Mouse (Mus musculus): ENCODE measurements at regions not wholly inside any gene's neighbourhood (a gene's known extent, or its start where the extent isn't known, plus 50 kb on each side); places are given as distances from the start of the nearest gene placed in this dataset.

DNA sequence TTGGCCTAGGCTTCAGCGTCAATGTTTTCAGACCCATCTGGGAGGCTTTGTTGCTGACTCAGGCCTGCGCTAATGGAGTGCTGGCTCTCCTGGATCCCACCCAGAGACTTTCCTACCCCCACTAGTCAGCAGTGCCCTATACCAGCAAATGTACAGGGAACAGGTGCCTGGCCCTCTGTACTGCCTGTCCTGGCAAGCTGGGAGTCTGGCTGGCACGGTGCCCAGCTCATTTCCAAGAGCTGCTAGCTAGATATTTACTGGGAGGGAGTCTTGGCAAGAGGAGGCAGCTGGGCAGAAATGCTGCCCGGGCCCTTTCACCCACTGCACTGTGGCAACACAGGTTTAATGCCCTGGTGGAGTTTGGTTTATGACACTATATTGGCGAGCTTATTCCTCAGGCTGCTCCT is 197.2 kb downstream of the Emp1 start:
- no peak overlapping the region for H3K4me2 ChIP-seq (replicated peaks; ENCODE audit: low read depth, low read length)
- no peak overlapping the region for H3K27ac ChIP-seq (ENCODE audit: low read length)
- no peak overlapping the region for H3K9ac ChIP-seq (replicated peaks; ENCODE audit: low read depth, low read length)
- no peaks in the 10 kb centered on the region for H3K9me3 ChIP-seq (ENCODE audit: control insufficient read depth, low read depth, low read length)
- H3K4me1 ChIP-seq (ENCODE audit: control insufficient read depth, insufficient read depth, low read length) = peaks cover 3% of the 10 kb centered on the region; the same call in 1 of the 2 replicates
- no peaks in the 10 kb centered on the region for H3K27me3 ChIP-seq (ENCODE audit: control insufficient read depth, insufficient read depth, low read length)
- H3K36me3 ChIP-seq (ENCODE audit: control insufficient read depth, insufficient read depth, low read length) = no peaks in the 10 kb centered on the region
- peak; percentile 92 for ATAC-seq (ENCODE audit: insufficient number of reproducible peaks, insufficient read depth, low FRiP score, low read depth)
- no peak overlapping the region for H3K4me3 ChIP-seq (ENCODE audit: low read depth, low read length)
- WGBS = 53% methylated on average over 5 of the region's 5 CpGs

DNA sequence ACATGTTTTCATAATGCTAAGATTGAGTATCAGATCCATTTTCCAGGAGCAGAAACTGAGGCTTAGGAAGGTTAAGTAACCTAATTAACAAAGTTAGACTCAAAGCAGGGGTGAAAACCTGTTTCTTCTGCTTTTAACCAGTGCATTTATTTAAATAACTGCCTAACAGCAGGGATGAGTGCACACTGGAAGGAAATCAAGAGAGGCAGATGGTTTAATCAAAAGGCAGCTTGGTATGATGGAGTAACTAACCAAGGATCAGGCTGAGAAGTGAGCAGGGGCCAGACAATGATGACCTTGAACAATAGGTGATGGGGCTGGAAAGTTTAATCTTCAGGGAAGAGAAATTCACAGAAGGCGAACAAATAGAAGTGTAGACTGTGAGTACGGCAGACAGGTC is 199.9 kb downstream of the Emp1 start:
- no peak overlapping the region for H3K4me3 ChIP-seq (ENCODE audit: low read depth, low read length)
- no peaks in the 10 kb centered on the region for H3K36me3 ChIP-seq (ENCODE audit: control insufficient read depth, insufficient read depth, low read length)
- H3K9me3 ChIP-seq (ENCODE audit: control insufficient read depth, low read depth, low read length) = no peaks in the 10 kb centered on the region
- no peaks in the 10 kb centered on the region for H3K27me3 ChIP-seq (ENCODE audit: control insufficient read depth, insufficient read depth, low read length)
- H3K4me1 ChIP-seq (ENCODE audit: control insufficient read depth, insufficient read depth, low read length) = peaks cover 3% of the 10 kb centered on the region; the same call in 1 of the 2 replicates
- H3K4me2 ChIP-seq (replicated peaks; ENCODE audit: low read depth, low read length) = no peak overlapping the region
- no peak overlapping the region for H3K27ac ChIP-seq (ENCODE audit: low read length)
- no peak overlapping the region for H3K9ac ChIP-seq (replicated peaks; ENCODE audit: low read depth, low read length)
- 85% methylated on average over 2 of the region's 2 CpGs for WGBS
- ATAC-seq (ENCODE audit: insufficient number of reproducible peaks, insufficient read depth, low FRiP score, low read depth) = no peak

GRCm38 (mm10) chr6:135563766-135564165 is 201.4 kb downstream of the Emp1 start:
- Histone ChIP-seq H3K9ac (replicated peaks; ENCODE audit: low read depth, low read length) (no peak overlapping the region), H3K4me1 (ENCODE audit: control insufficient read depth, insufficient read depth, low read length) (peaks cover 3% of the 10 kb centered on the region; the same call in 1 of the 2 replicates), H3K9me3 (ENCODE audit: control insufficient read depth, low read depth, low read length) (no peaks in the 10 kb centered on the region), H3K36me3 (ENCODE audit: control insufficient read depth, insufficient read depth, low read length) (no peaks in the 10 kb centered on the region), H3K27ac (ENCODE audit: low read length) (no peak overlapping the region), H3K4me3 (ENCODE audit: low read depth, low read length) (no peak overlapping the region), H3K4me2 (replicated peaks; ENCODE audit: low read depth, low read length) (no peak overlapping the region), H3K27me3 (ENCODE audit: control insufficient read depth, insufficient read depth, low read length) (no peaks in the 10 kb centered on the region)
- ATAC-seq (ENCODE audit: insufficient number of reproducible peaks, insufficient read depth, low FRiP score, low read depth) = no peak

DNA sequence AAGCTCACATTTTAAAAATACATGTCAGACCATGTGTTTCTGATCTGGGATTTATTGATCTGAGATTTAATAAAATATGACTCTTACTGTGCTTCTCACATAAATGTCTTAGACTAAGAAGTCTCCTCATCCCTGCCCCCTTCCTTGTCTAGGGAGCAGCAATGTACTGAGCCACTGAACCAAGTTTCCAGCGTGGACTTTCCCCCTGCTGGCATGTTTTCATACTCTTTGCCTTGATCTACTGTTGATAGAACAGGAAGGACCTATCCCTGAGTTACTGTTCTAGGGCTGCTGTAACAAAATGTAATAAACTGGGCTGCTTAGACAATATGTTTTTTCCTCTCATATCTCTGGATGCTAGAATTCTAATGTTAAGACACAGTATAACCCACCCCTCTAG is 206.7 kb downstream of the Emp1 start:
- 68% methylated on average over 1 of the region's 1 CpGs for WGBS
- Histone ChIP-seq H3K27me3 (ENCODE audit: control insufficient read depth, insufficient read depth, low read length) (no peaks in the 10 kb centered on the region), H3K4me2 (replicated peaks; ENCODE audit: low read depth, low read length) (no peak overlapping the region), H3K9ac (replicated peaks; ENCODE audit: low read depth, low read length) (no peak overlapping the region), H3K4me1 (ENCODE audit: control insufficient read depth, insufficient read depth, low read length) (no peaks in the 10 kb centered on the region), H3K9me3 (ENCODE audit: control insufficient read depth, low read depth, low read length) (no peaks in the 10 kb centered on the region), H3K36me3 (ENCODE audit: control insufficient read depth, insufficient read depth, low read length) (no peaks in the 10 kb centered on the region), H3K27ac (ENCODE audit: low read length) (no peak overlapping the region), H3K4me3 (ENCODE audit: low read depth, low read length) (no peak overlapping the region)
- no peak for ATAC-seq (ENCODE audit: insufficient number of reproducible peaks, insufficient read depth, low FRiP score, low read depth)

DNA sequence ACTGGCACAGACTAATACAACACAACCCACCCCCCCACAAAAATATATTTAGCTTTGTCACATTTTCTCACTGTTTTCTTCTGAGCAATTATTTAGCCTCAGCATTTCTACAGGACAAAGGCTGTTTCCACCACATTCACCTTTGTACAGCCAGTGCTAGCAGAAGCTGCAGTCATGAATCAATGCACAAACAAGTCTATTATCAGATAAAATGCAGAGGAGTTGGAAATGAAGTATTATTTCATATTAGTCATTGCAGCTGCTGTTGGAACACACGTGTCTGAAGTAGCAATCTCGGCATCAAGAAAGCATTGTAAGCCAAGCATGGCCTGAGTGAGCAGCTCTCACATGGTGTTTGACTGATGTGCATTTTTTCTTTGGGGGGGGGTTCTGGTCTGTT is 212.9 kb downstream of the Emp1 start:
- no peak overlapping the region for H3K4me2 ChIP-seq (replicated peaks; ENCODE audit: low read depth, low read length)
- H3K27me3 ChIP-seq (ENCODE audit: control insufficient read depth, insufficient read depth, low read length) = no peaks in the 10 kb centered on the region
- no peaks in the 10 kb centered on the region for H3K9me3 ChIP-seq (ENCODE audit: control insufficient read depth, low read depth, low read length)
- H3K4me3 ChIP-seq (ENCODE audit: low read depth, low read length) = no peak overlapping the region
- H3K27ac ChIP-seq (ENCODE audit: low read length) = no peak overlapping the region
- no peak overlapping the region for H3K9ac ChIP-seq (replicated peaks; ENCODE audit: low read depth, low read length)
- H3K4me1 ChIP-seq (ENCODE audit: control insufficient read depth, insufficient read depth, low read length) = no peaks in the 10 kb centered on the region
- ATAC-seq (ENCODE audit: insufficient number of reproducible peaks, insufficient read depth, low FRiP score, low read depth) = no peak
- 57% methylated on average over 2 of the region's 2 CpGs for WGBS
- H3K36me3 ChIP-seq (ENCODE audit: control insufficient read depth, insufficient read depth, low read length) = no peaks in the 10 kb centered on the region

GRCm38 (mm10) chr6:135578728-135579127 is 216.4 kb downstream of the Emp1 start:
- no peaks in the 10 kb centered on the region for H3K27me3 ChIP-seq (ENCODE audit: control insufficient read depth, insufficient read depth, low read length)
- no peaks in the 10 kb centered on the region for H3K9me3 ChIP-seq (ENCODE audit: control insufficient read depth, low read depth, low read length)
- H3K9ac ChIP-seq (replicated peaks; ENCODE audit: low read depth, low read length) = no peak overlapping the region
- 92% methylated on average over 8 of the region's 8 CpGs for WGBS
- no peak overlapping the region for H3K4me2 ChIP-seq (replicated peaks; ENCODE audit: low read depth, low read length)
- no peak overlapping the region for H3K4me3 ChIP-seq (ENCODE audit: low read depth, low read length)
- H3K4me1 ChIP-seq (ENCODE audit: control insufficient read depth, insufficient read depth, low read length) = no peaks in the 10 kb centered on the region
- no peak for ATAC-seq (ENCODE audit: insufficient number of reproducible peaks, insufficient read depth, low FRiP score, low read depth)
- no peaks in the 10 kb centered on the region for H3K36me3 ChIP-seq (ENCODE audit: control insufficient read depth, insufficient read depth, low read length)
- no peak overlapping the region for H3K27ac ChIP-seq (ENCODE audit: low read length)

- 62% methylated on average over 2 of the region's 2 CpGs for WGBS
- Histone ChIP-seq H3K4me1 (ENCODE audit: control insufficient read depth, insufficient read depth, low read length) (no peaks in the 10 kb centered on the region), H3K4me3 (ENCODE audit: low read depth, low read length) (no peak overlapping the region)
Observed at GRCm38 (mm10) chr6:135582567-135582966, 220.2 kb downstream of the Emp1 start.

GRCm38 (mm10) chr6:135584782-135585181 is 222.4 kb downstream of the Emp1 start:
- Histone ChIP-seq H3K4me1 (ENCODE audit: control insufficient read depth, insufficient read depth, low read length) (no peaks in the 10 kb centered on the region), H3K27me3 (ENCODE audit: control insufficient read depth, insufficient read depth, low read length) (no peaks in the 10 kb centered on the region), H3K9ac (replicated peaks; ENCODE audit: low read depth, low read length) (no peak overlapping the region), H3K36me3 (ENCODE audit: control insufficient read depth, insufficient read depth, low read length) (no peaks in the 10 kb centered on the region), H3K4me2 (replicated peaks; ENCODE audit: low read depth, low read length) (no peak overlapping the region), H3K27ac (ENCODE audit: low read length) (no peak overlapping the region), H3K4me3 (ENCODE audit: low read depth, low read length) (no peak overlapping the region), H3K9me3 (ENCODE audit: control insufficient read depth, low read depth, low read length) (no peaks in the 10 kb centered on the region)
- ATAC-seq (ENCODE audit: insufficient number of reproducible peaks, insufficient read depth, low FRiP score, low read depth) = no peak
- 91% methylated on average over 2 of the region's 2 CpGs for WGBS

More at GRCm38 (mm10) chr6:135582567-135582966, 220.2 kb downstream of the Emp1 start:
- Histone ChIP-seq H3K27ac (ENCODE audit: low read length) (no peak overlapping the region), H3K27me3 (ENCODE audit: control insufficient read depth, insufficient read depth, low read length) (no peaks in the 10 kb centered on the region), H3K9me3 (ENCODE audit: control insufficient read depth, low read depth, low read length) (no peaks in the 10 kb centered on the region), H3K9ac (replicated peaks; ENCODE audit: low read depth, low read length) (no peak overlapping the region), H3K4me2 (replicated peaks; ENCODE audit: low read depth, low read length) (no peak overlapping the region), H3K36me3 (ENCODE audit: control insufficient read depth, insufficient read depth, low read length) (no peaks in the 10 kb centered on the region)
- no peak for ATAC-seq (ENCODE audit: insufficient number of reproducible peaks, insufficient read depth, low FRiP score, low read depth)

DNA sequence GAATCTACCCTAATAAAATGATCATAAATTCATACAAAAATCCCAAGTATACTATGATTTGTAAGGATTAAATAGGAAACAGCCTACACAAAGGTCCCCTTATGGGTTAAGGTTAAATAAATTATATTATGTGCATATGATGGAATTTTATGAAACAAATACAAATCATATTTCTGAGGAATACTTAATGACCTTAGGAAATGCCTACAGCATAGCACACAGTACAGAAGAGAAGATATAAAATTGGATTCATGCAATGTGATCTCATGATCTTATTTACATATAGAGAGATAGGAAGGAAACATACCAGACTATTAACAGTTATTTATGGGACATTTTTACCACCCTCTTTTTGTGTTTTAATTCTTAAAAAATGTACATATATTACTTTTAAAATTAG is 227.7 kb downstream of the Emp1 start:
- Histone ChIP-seq H3K9ac (replicated peaks; ENCODE audit: low read depth, low read length) (no peak overlapping the region), H3K27me3 (ENCODE audit: control insufficient read depth, insufficient read depth, low read length) (no peaks in the 10 kb centered on the region), H3K27ac (ENCODE audit: low read length) (no peak overlapping the region), H3K4me1 (ENCODE audit: control insufficient read depth, insufficient read depth, low read length) (no peaks in the 10 kb centered on the region), H3K4me2 (replicated peaks; ENCODE audit: low read depth, low read length) (no peak overlapping the region), H3K36me3 (ENCODE audit: control insufficient read depth, insufficient read depth, low read length) (no peaks in the 10 kb centered on the region), H3K9me3 (ENCODE audit: control insufficient read depth, low read depth, low read length) (no peaks in the 10 kb centered on the region), H3K4me3 (ENCODE audit: low read depth, low read length) (no peak overlapping the region)
- no peak for ATAC-seq (ENCODE audit: insufficient number of reproducible peaks, insufficient read depth, low FRiP score, low read depth)

All from stomach, embryonic 14.5 days (tissue).